Mouse (Mus musculus) stomach, embryonic 16.5 days (tissue): ENCODE data around the gene Ripk4. TPM values are rescaled to one million over a fixed set of nuclear protein-coding genes. Genes with fewer than 3 reads are reported as not detected.

Source experiments
- ATAC-seq: fragments of 200-750 bp; cut with Nextera tagmentation; 2 replicates; pipeline ENCODE4 v1.8.0; 2017; ENCODE audit warnings: moderate number of reproducible peaks, moderate TSS enrichment; ENCODE audit not compliant: insufficient read depth, low FRiP score
- H3K27ac ChIP-seq: fragments of 300-500 bp; sonication (generic); 2 replicates; pipeline ENCODE4 v1.5.1; 2014; ENCODE audit warnings: low read length
- H3K27me3 ChIP-seq: fragments of 300-500 bp; sonication (generic); 2 replicates; pipeline ENCODE4 v1.6.1; 2014; ENCODE audit warnings: low read length, control low read depth, mixed read lengths; ENCODE audit not compliant: control insufficient read depth, insufficient read depth
- H3K36me3 ChIP-seq: fragments of 300-500 bp; sonication (generic); 2 replicates; pipeline ENCODE4 v1.6.1; 2014; ENCODE audit warnings: low read length; ENCODE audit not compliant: control insufficient read depth, insufficient read depth
- H3K4me1 ChIP-seq: fragments of 300-500 bp; sonication (generic); 2 replicates; pipeline ENCODE4 v1.6.1; 2014; ENCODE audit warnings: low read length, control low read depth, mixed read lengths; ENCODE audit not compliant: control insufficient read depth, insufficient read depth
- H3K4me2 ChIP-seq: fragments of 300-500 bp; sonication (generic); 2 replicates; pipeline ENCODE4 v1.6.1; 2014; ENCODE audit warnings: low read depth, low read length, mixed read lengths
- H3K4me3 ChIP-seq: fragments of 300-500 bp; sonication (generic); replicated peaks from 2 replicates; pipeline ENCODE4 v1.5.1; 2014; ENCODE audit warnings: mild to moderate bottlenecking, low read length
- H3K9ac ChIP-seq: fragments of 300-500 bp; sonication (generic); 2 replicates; pipeline ENCODE4 v1.6.1; 2014; ENCODE audit warnings: low read length
- H3K9me3 ChIP-seq: fragments of 300-500 bp; sonication (generic); replicated peaks from 2 replicates; pipeline ENCODE4 v1.6.1; 2016; ENCODE audit warnings: low read length, control low read depth; ENCODE audit not compliant: control insufficient read depth
- WGBS: fragments of 180-500 bp; shearing (Covaris S2); extraction: QIAGEN DNeasy Blood & Tissue Kit; methylation state at CpG from one replicate; pipeline ENCODE4 v1.1.7; 2014; 5-methylcytosine and 5-hydroxymethylcytosine counted together
- polyA plus RNA-seq: library from polyadenylated mRNA; unstranded; fragments of >200 nt; fragmentation: Nextera tagmentation; extraction: Ambion mirVana; gene quantifications from 2 replicates; pipeline ENCODE4 v1.2.1, GENCODE M21; 2015

Gene Ripk4
- polyA plus RNA-seq, 1 experiment from 2014 or later, result 31.2 TPM

- H3K36me3 ChIP-seq, result no peaks in the 10 kb centered on the region
- H3K27ac ChIP-seq, result peak overlapping the region; percentile 78
- peak overlapping the region; percentile 20; the same call in 1 of the 2 replicates for H3K4me2 ChIP-seq
- H3K9ac ChIP-seq, result no peak overlapping the region
- no peaks in the 10 kb centered on the region for H3K9me3 ChIP-seq
- no peaks in the 10 kb centered on the region for H3K27me3 ChIP-seq
- H3K4me1 ChIP-seq, result peaks cover 13% of the 10 kb centered on the region
- 16% methylated on average over 8 of the region's 8 CpGs for WGBS
- H3K4me3 ChIP-seq, result no peak overlapping the region
- peak; percentile 81 for ATAC-seq
These were observed 11.7 kb downstream of the Ripk4 start for GRCm38 (mm10) chr16:97751884-97752283.

- Histone ChIP-seq H3K4me2 (no peak overlapping the region), H3K4me3 (no peak overlapping the region), H3K36me3 (no peaks in the 10 kb centered on the region), H3K4me1 (peaks cover 13% of the 10 kb centered on the region), H3K9ac (no peak overlapping the region), H3K27me3 (no peaks in the 10 kb centered on the region), H3K9me3 (no peaks in the 10 kb centered on the region), H3K27ac (no peak overlapping the region)
- 82% methylated on average over 6 of the region's 6 CpGs for WGBS
- ATAC-seq, result no peak
These were observed 15.2 kb downstream of the Ripk4 start for GRCm38 (mm10) chr16:97748421-97748820.

- no peaks in the 10 kb centered on the region for H3K27me3 ChIP-seq
- ATAC-seq, result no peak
- WGBS, result 72% methylated on average over 6 of the region's 6 CpGs
These were observed 25.6 kb downstream of the Ripk4 start for GRCm38 (mm10) chr16:97738030-97738429.

GRCm38 (mm10) chr16:97736562-97736961, 27.0 kb downstream of the Ripk4 start:
- H3K27ac ChIP-seq, result peak overlapping the region; percentile 22; the same call in 1 of the 2 replicates
- H3K4me1 ChIP-seq, result no peaks in the 10 kb centered on the region
- H3K36me3 ChIP-seq, result no peaks in the 10 kb centered on the region
- H3K4me3 ChIP-seq, result no peak overlapping the region
- no peaks in the 10 kb centered on the region for H3K27me3 ChIP-seq
- H3K4me2 ChIP-seq, result no peak overlapping the region
- H3K9me3 ChIP-seq, result no peaks in the 10 kb centered on the region
- 78% methylated on average over 2 of the region's 2 CpGs for WGBS
- H3K9ac ChIP-seq, result no peak overlapping the region
- ATAC-seq, result no peak

More at GRCm38 (mm10) chr16:97738030-97738429, 25.6 kb downstream of the Ripk4 start:
- H3K4me1 ChIP-seq, result no peaks in the 10 kb centered on the region
- H3K9ac ChIP-seq, result no peak overlapping the region
- peak overlapping the region; percentile 31; the same call in 1 of the 2 replicates for H3K27ac ChIP-seq
- no peaks in the 10 kb centered on the region for H3K9me3 ChIP-seq
- no peaks in the 10 kb centered on the region for H3K36me3 ChIP-seq
- H3K4me2 ChIP-seq, result no peak overlapping the region
- no peak overlapping the region for H3K4me3 ChIP-seq

- WGBS, result 39% methylated on average over 9 of the region's 9 CpGs
- Histone ChIP-seq H3K4me2 (no peak overlapping the region), H3K4me1 (no peaks in the 10 kb centered on the region), H3K36me3 (no peaks in the 10 kb centered on the region), H3K27ac (peak overlapping the region; percentile 27; the same call in 1 of the 2 replicates), H3K9me3 (no peaks in the 10 kb centered on the region), H3K27me3 (no peaks in the 10 kb centered on the region), H3K4me3 (no peak overlapping the region), H3K9ac (no peak overlapping the region; the same call in 1 of the 2 replicates)
- peak; percentile 18; the same call in 1 of the 2 replicates for ATAC-seq
These were observed 28.7 kb downstream of the Ripk4 start for GRCm38 (mm10) chr16:97734760-97735322.

- no peak overlapping the region for H3K4me3 ChIP-seq
- no peaks in the 10 kb centered on the region for H3K9me3 ChIP-seq
- no peak for ATAC-seq
- no peak overlapping the region for H3K4me2 ChIP-seq
- H3K27me3 ChIP-seq, result no peaks in the 10 kb centered on the region
- H3K4me1 ChIP-seq, result no peaks in the 10 kb centered on the region
- H3K36me3 ChIP-seq, result no peaks in the 10 kb centered on the region
- WGBS, result 46% methylated on average over 2 of the region's 2 CpGs
- no peak overlapping the region for H3K9ac ChIP-seq
- no peak overlapping the region for H3K27ac ChIP-seq
These were observed 30.0 kb downstream of the Ripk4 start for GRCm38 (mm10) chr16:97733599-97733998.

GRCm38 (mm10) chr16:97730321-97730720, 33.3 kb downstream of the Ripk4 start:
- no peaks in the 10 kb centered on the region for H3K27me3 ChIP-seq
- H3K9me3 ChIP-seq, result no peaks in the 10 kb centered on the region
- peak; percentile 37; the same call in 1 of the 2 replicates for ATAC-seq
- no peak overlapping the region for H3K9ac ChIP-seq
- WGBS, result 85% methylated on average over 1 of the region's 1 CpGs
- H3K4me2 ChIP-seq, result no peak overlapping the region
- H3K27ac ChIP-seq, result no peak overlapping the region
- no peaks in the 10 kb centered on the region for H3K4me1 ChIP-seq
- H3K36me3 ChIP-seq, result no peaks in the 10 kb centered on the region
- H3K4me3 ChIP-seq, result no peak overlapping the region

- Histone ChIP-seq H3K27ac (no peak overlapping the region), H3K36me3 (no peaks in the 10 kb centered on the region), H3K4me2 (no peak overlapping the region), H3K9me3 (no peaks in the 10 kb centered on the region), H3K4me3 (no peak overlapping the region), H3K27me3 (no peaks in the 10 kb centered on the region), H3K4me1 (no peaks in the 10 kb centered on the region), H3K9ac (no peak overlapping the region)
- 64% methylated on average over 3 of the region's 3 CpGs for WGBS
- ATAC-seq, result no peak
These were observed 37.2 kb downstream of the Ripk4 start for GRCm38 (mm10) chr16:97726436-97726835.

GRCm38 (mm10) chr16:97720093-97720492, 43.5 kb downstream of the Ripk4 start:
- 48% methylated on average over 1 of the region's 1 CpGs for WGBS
- no peaks in the 10 kb centered on the region for H3K9me3 ChIP-seq
- H3K4me1 ChIP-seq, result no peaks in the 10 kb centered on the region
- H3K4me3 ChIP-seq, result no peak overlapping the region
- H3K27me3 ChIP-seq, result no peaks in the 10 kb centered on the region
- no peaks in the 10 kb centered on the region for H3K36me3 ChIP-seq
- H3K27ac ChIP-seq, result peak overlapping the region; percentile 28; the same call in 1 of the 2 replicates
- no peak overlapping the region for H3K4me2 ChIP-seq
- no peak for ATAC-seq
- no peak overlapping the region for H3K9ac ChIP-seq
